Mouse (Mus musculus) lung, adult 2 months (tissue): ENCODE results near the gene Exosc8.

Experiments used
- CTCF ChIP-seq: fragments of 200-500 bp; IDR thresholded peaks from 2 replicates; pipeline ENCODE4 v1.5.1; 2011; ENCODE audit warnings: mild to moderate bottlenecking, low read length, control low read depth; ENCODE audit not compliant: insufficient read depth
- POLR2A ChIP-seq: fragments of 200-500 bp; IDR thresholded peaks from 2 replicates; pipeline ENCODE4 v1.6.1; 2011; ENCODE audit warnings: low read depth, mild to moderate bottlenecking, control low read depth, low read length, borderline replicate concordance; ENCODE audit errors: extremely low read depth

DNA sequence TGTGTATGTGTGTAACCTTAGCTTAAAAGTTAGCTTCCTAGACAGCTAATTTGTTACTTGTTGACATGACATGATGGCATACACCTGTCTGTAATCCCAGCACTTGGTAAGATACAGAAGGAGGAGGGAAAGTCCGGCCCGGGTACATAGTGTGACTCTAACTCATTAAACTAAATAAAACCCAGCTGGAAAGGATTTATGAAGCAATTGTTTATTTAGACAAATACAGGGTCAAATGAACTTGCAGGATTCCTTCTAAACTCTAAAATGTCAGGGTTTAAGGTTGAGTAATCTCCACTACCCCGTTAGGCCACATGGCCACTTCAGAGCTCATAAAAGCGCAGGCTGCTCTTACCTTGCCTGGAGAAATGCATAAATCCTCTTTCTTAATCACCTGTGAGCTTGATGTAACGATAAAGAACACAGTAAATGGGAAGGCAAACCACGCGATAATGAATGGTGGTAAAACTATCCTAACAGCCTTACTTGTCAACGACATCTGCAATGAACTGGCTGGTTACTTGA is 3.5 kb downstream of the Exosc8 start:
- TF ChIP-seq CTCF (no peak), POLR2A (no peak)
